Mouse (Mus musculus) adrenal gland, postnatal 0 days (tissue): ENCODE measurements around the gene Ermard. TPM values are rescaled to one million over a fixed set of nuclear protein-coding genes. Genes with fewer than 3 reads are reported as not detected.

Experiments
- polyA plus RNA-seq: library from polyadenylated mRNA; unstranded; fragments of >200 nt; fragmentation: Nextera tagmentation; extraction: Ambion mirVana; gene quantifications from 2 replicates; pipeline ENCODE4 v1.2.1, GENCODE M21; 2015

Ermard gene
- 30.3 and 63.1 TPM in 2 replicates for polyA plus RNA-seq

GRCm38 (mm10) chr17:15041175-15041729, at the start of gene Ermard, which contains the start of the genes Tcte3 and Gm3448:
TSS of gene Ermard (plus strand) at chr17:15041208.
TSS of gene Tcte3 (minus strand) at chr17:15041488.
TSS of gene Gm3448 (minus strand) at chr17:15041537.

GRCm38 (mm10) chr17:15009706-15010413, 31.1 kb upstream of the Ermard start, which contains the start of gene Gm3435:
TSS of gene Gm3435 (plus strand) at chr17:15010176.

Other genes starting within 250 kb of the Ermard start
- gene Wdr27, start 98.0 kb upstream of the Ermard start, polyA plus RNA-seq = 30.4 and 37.2 TPM in 2 replicates
- gene 1600012H06Rik, start 98.0 kb upstream of the Ermard start, polyA plus RNA-seq = 47.4 and 48.2 TPM in 2 replicates
- gene Phf10, start 79.9 kb upstream of the Ermard start, polyA plus RNA-seq = 20.7 and 33.5 TPM in 2 replicates
- 4.7 and 12.5 TPM in 2 replicates for gene 9030025P20Rik, start 62.7 kb upstream of the Ermard start, polyA plus RNA-seq
- 1.4 TPM in 1 of 2 replicates, not detected in the other for gene Gm3417, start 62.4 kb upstream of the Ermard start, polyA plus RNA-seq
- gene Gm3435, start 31.0 kb upstream of the Ermard start, polyA plus RNA-seq = 10.1 and 13.6 TPM in 2 replicates
- gene Tcte3, start 280 bp downstream of the Ermard start, polyA plus RNA-seq = 2.6 and 4.3 TPM in 2 replicates
- 1.4 and 2.3 TPM in 2 replicates for gene Gm3448, start 329 bp downstream of the Ermard start, polyA plus RNA-seq